Mouse (Mus musculus) CH12.LX (cell line): ENCODE measurements at regions not wholly inside any gene's neighbourhood (a gene's known extent, or its start where the extent isn't known, plus 50 kb on each side); places are given as distances from the start of the nearest gene placed in this dataset.

ENCODE experiments used
- DNase-seq: peaks from one replicate; pipeline ENCODE4 v3.0.0-alpha.2; 2013; ENCODE audit errors: extremely low read depth
- H3K27ac ChIP-seq: 2 replicates; pipeline ENCODE4 v1.5.1; 2012; ENCODE audit warnings: low read depth, mild to moderate bottlenecking, control low read depth, moderate library complexity; ENCODE audit not compliant: insufficient read depth
- H3K27me3 ChIP-seq: replicated peaks from 2 replicates; pipeline ENCODE3; 2012; ENCODE audit warnings: inconsistent platforms
- H3K36me3 ChIP-seq, 2 experiments: replicated peaks in 1 of 2; 2 replicates each; pipeline versions ENCODE3 to v1.6.1; 2012; ENCODE audit warnings: inconsistent platforms in 1 of 2, low read length in 1 of 2, mild to moderate bottlenecking in 1 of 2, mixed read lengths in 1 of 2, moderate library complexity in 1 of 2; ENCODE audit not compliant: control insufficient read depth in 1 of 2, insufficient read depth in 1 of 2
- H3K4me1 ChIP-seq, 2 experiments: 2 replicates each; pipeline ENCODE4 v1.6.1; 2012; ENCODE audit warnings: inconsistent platforms in 1 of 2, moderate library complexity in 1 of 2; ENCODE audit not compliant: insufficient read depth in 2 of 2, control insufficient read depth in 1 of 2
- H3K4me2 ChIP-seq: 2 replicates; pipeline ENCODE4 v1.6.1; 2012; ENCODE audit warnings: low read depth, mild to moderate bottlenecking, control low read depth; ENCODE audit not compliant: poor library complexity, insufficient read depth, severe bottlenecking
- H3K4me3 ChIP-seq, 3 experiments: fragments of 150-350 bp in 1 of 3; sonication (generic) in 1 of 3; replicated peaks in 1 of 3; 2 replicates each; pipeline versions ENCODE3 to v1.5.1; 2011 to 2012; ENCODE audit warnings: low read depth in 2 of 3, low read length in 2 of 3, mild to moderate bottlenecking in 2 of 3, moderate library complexity in 2 of 3, control low read depth in 1 of 3, improper control_type of control experiment in 1 of 3, inconsistent platforms in 1 of 3, mixed read lengths in 1 of 3; ENCODE audit not compliant: poor library complexity in 1 of 3
- H3K79me2 ChIP-seq: replicated peaks from 2 replicates; pipeline ENCODE4 v1.6.1; 2012; ENCODE audit warnings: mild to moderate bottlenecking, moderate library complexity; ENCODE audit not compliant: control insufficient read depth, poor library complexity, insufficient read depth, severe bottlenecking; ENCODE audit errors: extremely low read depth
- H3K9ac ChIP-seq: 2 replicates; pipeline ENCODE4 v1.6.1; 2012; ENCODE audit warnings: low read depth, mild to moderate bottlenecking, control low read depth, moderate library complexity; ENCODE audit not compliant: insufficient read depth
- H3K9me3 ChIP-seq: replicated peaks from 2 replicates; pipeline ENCODE3; 2012; ENCODE audit warnings: low read length, inconsistent platforms, mixed read lengths
- ETS1 ChIP-seq: conservative IDR thresholded peaks from 2 replicates; pipeline ENCODE4 v1.6.1; 2012; ENCODE audit warnings: low read depth, mild to moderate bottlenecking, inconsistent platforms, low read length, improper control_type of control experiment, moderate library complexity
- GABPA ChIP-seq: IDR thresholded peaks from 2 replicates; pipeline ENCODE4 v1.6.1; 2012; ENCODE audit warnings: low read depth, low read length, improper control_type of control experiment, inconsistent platforms; ENCODE audit not compliant: insufficient replicate concordance
- HCFC1 ChIP-seq: IDR thresholded peaks from 2 replicates; pipeline ENCODE4 v1.6.1; 2012; ENCODE audit warnings: low read depth, mild to moderate bottlenecking, inconsistent platforms, low read length, improper control_type of control experiment
- IRF4 ChIP-seq: IDR thresholded peaks from 2 replicates; pipeline ENCODE4 v1.6.1; 2014; ENCODE audit warnings: low read depth, mild to moderate bottlenecking, inconsistent platforms, low read length, improper control_type of control experiment
- JUND ChIP-seq: conservative IDR thresholded peaks from 2 replicates; pipeline ENCODE4 v1.6.1; 2011; ENCODE audit warnings: low read depth, low read length, improper control_type of control experiment
- KAT2A ChIP-seq: IDR thresholded peaks from 2 replicates; pipeline ENCODE4 v1.6.1; 2012; ENCODE audit warnings: low read length, improper control_type of control experiment, inconsistent platforms; ENCODE audit not compliant: insufficient replicate concordance
- MEF2A ChIP-seq: IDR thresholded peaks from 2 replicates; pipeline ENCODE4 v1.6.1; 2014; ENCODE audit warnings: low read depth, mild to moderate bottlenecking, inconsistent platforms, low read length, improper control_type of control experiment, borderline replicate concordance
- MXI1 ChIP-seq: IDR thresholded peaks from 2 replicates; pipeline ENCODE4 v1.6.1; 2011; ENCODE audit warnings: mild to moderate bottlenecking, low read depth, low read length, improper control_type of control experiment
- MYC ChIP-seq: IDR thresholded peaks from 2 replicates; pipeline ENCODE4 v1.6.1; 2011; ENCODE audit warnings: low read depth, mild to moderate bottlenecking, improper control_type of control experiment, low read length
- NELFE ChIP-seq: IDR thresholded peaks from 2 replicates; pipeline ENCODE4 v1.6.1; 2011; ENCODE audit warnings: low read depth, low read length, improper control_type of control experiment
- NRF1 ChIP-seq: IDR thresholded peaks from 2 replicates; pipeline ENCODE4 v1.6.1; 2014; ENCODE audit warnings: low read depth, mild to moderate bottlenecking, inconsistent platforms, low read length, improper control_type of control experiment, moderate library complexity
- PAX5 ChIP-seq: IDR thresholded peaks from 2 replicates; pipeline ENCODE4 v1.6.1; 2012; ENCODE audit warnings: low read length, inconsistent platforms, mixed read lengths
- POLR2A ChIP-seq: IDR thresholded peaks from 2 replicates; pipeline ENCODE4 v1.6.1; 2011; ENCODE audit warnings: low read depth, mild to moderate bottlenecking, improper control_type of control experiment, low read length
- SMC3 ChIP-seq: IDR thresholded peaks from 2 replicates; pipeline ENCODE4 v1.6.1; 2011; ENCODE audit warnings: low read depth, low read length, improper control_type of control experiment
- TBP ChIP-seq: conservative IDR thresholded peaks from 2 replicates; pipeline ENCODE4 v1.6.1; 2011; ENCODE audit warnings: low read depth, low read length, improper control_type of control experiment
- ZKSCAN1 ChIP-seq: IDR thresholded peaks from 2 replicates; pipeline ENCODE4 v1.6.1; 2012; ENCODE audit warnings: low read depth, inconsistent platforms, low read length, improper control_type of control experiment, borderline replicate concordance
- dilution Hi-C: fragments of 300-500 bp; cut with MboI; formaldehyde crosslinking; loops from 2 replicates; pipeline ENCODE4 v1.14.3; 2020; ENCODE audit warnings: low sequenced_read_pairs; ENCODE audit not compliant: extremely low pct_unique_long_range_greater_than_20kb, extremely low pct_ligation_motif_present
- in situ Hi-C: fragments of 300-500 bp; cut with MboI; formaldehyde crosslinking; loops from 3 replicates; pipeline ENCODE4 v1.14.3; 2019; ENCODE audit warnings: low sequenced_read_pairs, low pct_ligation_motif_present, low pct_unique_long_range_greater_than_20kb, mixed read lengths

- TF ChIP-seq ZKSCAN1, result no peak
- no peak for TF ChIP-seq GABPA
- TF ChIP-seq NELFE, result no peak
- TF ChIP-seq HCFC1, result no peak
- no peak for TF ChIP-seq PAX5
- TF ChIP-seq TBP, result no peak
- TF ChIP-seq MEF2A, result no peak
- no peak for TF ChIP-seq POLR2A
- TF ChIP-seq JUND, result no peak
- no peak for TF ChIP-seq ETS1
- TF ChIP-seq MXI1, result no peak
- TF ChIP-seq MYC, result no peak
- no peaks in the 10 kb centered on the region for H3K36me3 ChIP-seq
- H3K4me2 ChIP-seq, result peak overlapping the region; percentile 25; the same call in 1 of the 2 replicates
- no peak overlapping the region for H3K9ac ChIP-seq
- peaks cover 0 to 12% of the 10 kb centered on the region in 2 experiments; a peak in 2 of 4 replicates for H3K4me1 ChIP-seq
- peak; percentile 8 for DNase-seq
- H3K27ac ChIP-seq, result no peak overlapping the region
- in situ Hi-C loops, result no loop called here
- no peaks in the 10 kb centered on the region for H3K27me3 ChIP-seq
- no peaks in the 10 kb centered on the region for H3K79me2 ChIP-seq
- dilution Hi-C loops, result no loop called here
- H3K4me3 ChIP-seq, result no peak overlapping the region
- no peaks in the 10 kb centered on the region for H3K9me3 ChIP-seq
Measured at GRCm38 (mm10) chr15:51601128-51601855, 2283.4 kb upstream of the Gm7489 start.

DNA sequence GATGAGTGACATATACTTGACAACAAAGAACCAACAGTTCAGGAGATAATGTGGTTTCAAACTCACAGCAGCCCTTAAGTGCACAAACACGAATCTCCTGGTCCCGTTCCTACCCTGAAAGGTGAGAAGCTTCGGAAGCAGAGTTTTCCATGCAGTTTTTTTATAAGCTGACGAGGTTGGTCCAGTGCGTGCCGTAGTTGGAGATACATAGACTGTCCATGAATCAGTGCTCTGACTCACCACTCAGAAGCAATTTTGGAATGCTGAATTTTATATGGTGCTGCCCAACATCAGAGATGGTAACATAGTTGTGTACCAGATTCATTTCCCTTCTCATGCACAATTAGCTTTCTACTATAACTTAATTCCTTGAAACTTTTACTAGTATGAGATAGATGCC, 2263.3 kb upstream of the Gm7489 start:
- Histone ChIP-seq H3K9ac (no peak overlapping the region), H3K27me3 (no peaks in the 10 kb centered on the region), H3K36me3 (no peaks in the 10 kb centered on the region), H3K79me2 (no peaks in the 10 kb centered on the region), H3K9me3 (no peaks in the 10 kb centered on the region), H3K27ac (no peak overlapping the region), H3K4me1 (no peaks in the 10 kb centered on the region), H3K4me2 (no peak overlapping the region), H3K4me3 (no peak overlapping the region)
- dilution Hi-C loops, result no loop called here
- TF ChIP-seq ZKSCAN1 (no peak), HCFC1 (no peak), KAT2A (no peak), JUND (no peak), NRF1 (no peak), IRF4 (no peak), SMC3 (no peak)
- in situ Hi-C loops, result no loop called here
- DNase-seq, result no peak
